Comparison of ENCODE assay signal across 17 mouse cellular contexts in the genomic region with DNA sequence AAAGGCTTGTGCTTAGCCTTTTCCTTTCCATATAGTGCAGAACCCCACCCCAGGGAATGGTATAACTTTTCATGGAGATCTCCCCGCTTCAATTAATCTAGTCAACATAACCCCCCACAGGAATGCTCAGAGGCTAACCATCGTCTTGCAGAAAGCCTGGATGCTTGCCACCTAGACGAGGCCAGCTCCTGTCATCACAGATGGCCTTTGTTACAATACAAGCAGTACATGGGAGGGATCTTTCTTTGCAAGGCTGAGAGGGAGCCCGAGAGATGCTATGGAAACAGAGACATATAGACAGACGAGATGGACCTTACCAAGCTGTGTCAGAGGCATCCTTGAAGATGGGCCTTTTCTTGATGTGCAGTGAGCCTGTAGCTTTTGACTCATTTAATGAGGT. TPM values are rescaled to one million over a fixed set of nuclear protein-coding genes. Genes with fewer than 3 reads are reported as not detected.
DNase-seq lines count a peak whose midpoint lies in the region; ATAC-seq and TF ChIP-seq lines count a peak whose summit lies in the region.
"Had no signal": no experiment of that assay in that cellular context is flagged by ENCODE, and none has a peak within 500 bp of the region (broad histone marks: within the 10 kb centered on the region; RNA-seq: fewer than 3 reads in every experiment).

No protein-coding gene starts in this region.

- no peak overlapping the region for H3K27ac ChIP-seq in heart, embryonic 12.5 days (ENCODE audit: poor library complexity, severe bottlenecking)
- H3K27ac ChIP-seq in layer of hippocampus, adult 2 months = peak overlapping the region; percentile 1; the same call in 1 of the 2 replicates
- H3K27ac ChIP-seq in midbrain, postnatal 0 days (ENCODE audit: low read depth, low read length) = no peak overlapping the region
- H3K27ac ChIP-seq in midbrain, embryonic 13.5 days = no peak overlapping the region
- H3K27ac ChIP-seq: liver, embryonic 14.5 days; macrophage; midbrain, embryonic 10.5 days had no signal

- no peak for TF ChIP-seq CTCF in layer of hippocampus, adult 2 months (conservative IDR thresholded peaks at IDR 0.05)
- TF ChIP-seq CTCF in midbrain, postnatal 0 days (IDR thresholded peaks at IDR 0.05) = no peak

- intact Hi-C loops in heart, postnatal 10 days (cut with DNase I) = no loop called here

- H3K4me1 ChIP-seq in heart, embryonic 12.5 days (replicated peaks) = 0 out of 2 replicates have a peak, but pooled peaks cover 5% of the 10 kb centered on the region
- no peaks in the 10 kb centered on the region for H3K4me1 ChIP-seq in midbrain, postnatal 0 days (ENCODE audit: insufficient read depth, low read length)
- peaks cover 23% of the 10 kb centered on the region for H3K4me1 ChIP-seq in midbrain, embryonic 13.5 days (replicated peaks)

- no peak overlapping the region for H3K9ac ChIP-seq in heart, embryonic 12.5 days
- no peak overlapping the region for H3K9ac ChIP-seq in midbrain, postnatal 0 days (replicated peaks; ENCODE audit: low read length, poor library complexity, severe bottlenecking)
- no peak overlapping the region for H3K9ac ChIP-seq in midbrain, embryonic 13.5 days (replicated peaks)
- H3K9ac ChIP-seq: liver, embryonic 14.5 days had no signal

- 57% methylated on average over 5 of the region's 5 CpGs for WGBS in heart, embryonic 12.5 days
- WGBS in midbrain, postnatal 0 days = 60% methylated on average over 5 of the region's 5 CpGs
- WGBS in midbrain, embryonic 13.5 days = 68% methylated on average over 5 of the region's 5 CpGs

- H3K36me3 ChIP-seq in heart, embryonic 12.5 days = no peaks in the 10 kb centered on the region
- no peaks in the 10 kb centered on the region for H3K36me3 ChIP-seq in midbrain, postnatal 0 days (ENCODE audit: insufficient read depth, low read length)
- H3K36me3 ChIP-seq in midbrain, embryonic 13.5 days = no peaks in the 10 kb centered on the region
- H3K36me3 ChIP-seq: midbrain, embryonic 10.5 days had no signal

- no peak overlapping the region for H3K4me3 ChIP-seq in heart, embryonic 12.5 days
- no peak overlapping the region for H3K4me3 ChIP-seq in layer of hippocampus, adult 2 months
- no peak overlapping the region for H3K4me3 ChIP-seq in midbrain, postnatal 0 days (ENCODE audit: low read depth, low read length)
- no peak overlapping the region for H3K4me3 ChIP-seq in midbrain, embryonic 13.5 days (replicated peaks)
- H3K4me3 ChIP-seq: midbrain, embryonic 10.5 days had no signal

- no peak overlapping the region for H3K4me2 ChIP-seq in heart, embryonic 12.5 days
- H3K4me2 ChIP-seq in midbrain, postnatal 0 days (ENCODE audit: low read depth, low read length, poor library complexity, severe bottlenecking) = no peak overlapping the region
- no peak overlapping the region for H3K4me2 ChIP-seq in midbrain, embryonic 13.5 days (replicated peaks)

- H3K27me3 ChIP-seq in heart, embryonic 12.5 days (replicated peaks) = no peaks in the 10 kb centered on the region; the same call in 1 of the 2 replicates
- H3K27me3 ChIP-seq in midbrain, postnatal 0 days (ENCODE audit: insufficient read depth, low read length) = no peaks in the 10 kb centered on the region
- H3K27me3 ChIP-seq in midbrain, embryonic 13.5 days = 0 out of 2 replicates have a peak, but pooled peaks cover 4% of the 10 kb centered on the region

- DNase-seq in heart, postnatal 10 days = peak; percentile 32 to 45
- DNase-seq in layer of hippocampus, adult 2 months (ENCODE audit: low spot score in 2 of 2) = no peak
- DNase-seq in layer of hippocampus, postnatal 14 days (ENCODE audit: low spot score in 2 of 2) = no peak
- peak; percentile 59 for DNase-seq in midbrain, postnatal 0 days (ENCODE audit: low spot score)
- DNase-seq in right cerebral cortex, adult 2 months (ENCODE audit: low spot score in 2 of 2) = no peak
- DNase-seq: embryo, embryonic 11 days; kidney, adult 18-20 months; kidney, postnatal 14 days; retina, postnatal 1 day; right cerebral cortex, postnatal 4 days had no signal

- ATAC-seq in heart, embryonic 12.5 days (ENCODE audit: insufficient number of reproducible peaks, low FRiP score) = no peak
- ATAC-seq in midbrain, postnatal 0 days (ENCODE audit: low FRiP score) = no peak
- ATAC-seq in midbrain, embryonic 13.5 days = no peak

- H3K9me3 ChIP-seq in heart, embryonic 12.5 days (replicated peaks) = no peaks in the 10 kb centered on the region
- no peaks in the 10 kb centered on the region for H3K9me3 ChIP-seq in midbrain, postnatal 0 days (ENCODE audit: low read length)
- no peaks in the 10 kb centered on the region for H3K9me3 ChIP-seq in midbrain, embryonic 13.5 days
- H3K9me3 ChIP-seq: midbrain, embryonic 10.5 days had no signal

RNA-seq across cellular contexts. Expression of gene Cnmd, which starts 18.7 kb away (rescaled TPM):
- total RNA-seq in heart, postnatal 10 days (2021) = not detected
- 0.85 and 1.3 TPM in 2 replicates for polyA plus RNA-seq in heart, embryonic 12.5 days (2016; fragmentation: Nextera tagmentation; extraction: Ambion mirVana)
- total RNA-seq in layer of hippocampus, adult 2 months (2021) = 1 to 10 TPM; 1.5 to 1.8 TPM
- 1 to 10 TPM; 1.8 to 2.6 TPM for total RNA-seq in layer of hippocampus, postnatal 14 days (2021)
- 2.0 and 3.1 TPM in 2 replicates for total RNA-seq in midbrain, postnatal 0 days (2014; rRNA removed)
- polyA plus RNA-seq in midbrain, postnatal 0 days (2015; fragmentation: Nextera tagmentation; extraction: Ambion mirVana) = 4.0 and 4.3 TPM in 2 replicates
- 1.1 and 1.2 TPM in 2 replicates for polyA plus RNA-seq in midbrain, embryonic 13.5 days (2015; fragmentation: Nextera tagmentation; extraction: Ambion mirVana)
- total RNA-seq: granulocyte monocyte progenitor cell, adult 5-6 weeks; monocyte, adult 5-6 weeks had no signal
- polyA plus RNA-seq: macrophage had no signal

Comparison
In these comparisons a context has a peak if more than half of its experiments do, and no peak if none do; other contexts are left out.
1. DNase-seq: peak in heart, postnatal 10 days (2 of 2) and midbrain, postnatal 0 days (single experiment); none in layer of hippocampus, adult 2 months (0 of 2), layer of hippocampus, postnatal 14 days (0 of 2) and right cerebral cortex, adult 2 months (0 of 2).